Mouse (Mus musculus) liver, embryonic 13.5 days (tissue): Measurements from ENCODE around the gene Csmd2. TPM values are rescaled to one million over a fixed set of nuclear protein-coding genes. Genes with fewer than 3 reads are reported as not detected.

ENCODE experiments used
- ATAC-seq: fragments of 200-750 bp; cut with Nextera tagmentation; 2 replicates; pipeline ENCODE4 v1.8.0; 2017; ENCODE audit warnings: low read depth, mild to moderate bottlenecking, moderate number of reproducible peaks, moderate library complexity
- DNase-seq: peaks from one replicate; pipeline ENCODE4 v3.0.0; 2022
- H3K27ac ChIP-seq: fragments of 300-500 bp; sonication (generic); 2 replicates; pipeline ENCODE4 v1.5.1; 2015; ENCODE audit warnings: moderate library complexity, mild to moderate bottlenecking, inconsistent platforms
- H3K27me3 ChIP-seq: fragments of 300-500 bp; sonication (generic); 2 replicates; pipeline ENCODE4 v1.6.1; 2015; ENCODE audit warnings: mild to moderate bottlenecking, inconsistent platforms
- H3K36me3 ChIP-seq: fragments of 300-500 bp; sonication (generic); 2 replicates; pipeline ENCODE4 v1.6.1; 2015; ENCODE audit warnings: mild to moderate bottlenecking, inconsistent platforms
- H3K4me1 ChIP-seq: fragments of 300-500 bp; sonication (generic); replicated peaks from 2 replicates; pipeline ENCODE4 v1.6.1; 2015; ENCODE audit warnings: inconsistent platforms
- H3K4me2 ChIP-seq: fragments of 300-500 bp; sonication (generic); 2 replicates; pipeline ENCODE4 v1.6.1; 2015; ENCODE audit warnings: inconsistent platforms, mild to moderate bottlenecking, moderate library complexity
- H3K4me3 ChIP-seq: fragments of 300-500 bp; sonication (generic); replicated peaks from 2 replicates; pipeline ENCODE4 v1.5.1; 2015; ENCODE audit warnings: mild to moderate bottlenecking, inconsistent platforms
- H3K9ac ChIP-seq: fragments of 300-500 bp; sonication (generic); 2 replicates; pipeline ENCODE4 v1.6.1; 2015; ENCODE audit warnings: mild to moderate bottlenecking, inconsistent platforms
- H3K9me3 ChIP-seq: fragments of 300-500 bp; sonication (generic); replicated peaks from 2 replicates; pipeline ENCODE4 v1.6.1; 2016; ENCODE audit warnings: inconsistent platforms
- WGBS: fragments of 180-500 bp; shearing (Covaris S2); methylation state at CpG from one replicate; pipeline ENCODE4 v1.1.7; 2015; ENCODE audit not compliant: insufficient replicate concordance; 5-methylcytosine and 5-hydroxymethylcytosine counted together
- polyA plus RNA-seq: library from polyadenylated mRNA; unstranded; fragments of >200 nt; fragmentation: Nextera tagmentation; extraction: Ambion mirVana; gene quantifications from 2 replicates; pipeline ENCODE4 v1.2.1, GENCODE M21; 2015

Gene Csmd2
- polyA plus RNA-seq, 1 experiment from 2014 or later = 0.02 TPM

DNA sequence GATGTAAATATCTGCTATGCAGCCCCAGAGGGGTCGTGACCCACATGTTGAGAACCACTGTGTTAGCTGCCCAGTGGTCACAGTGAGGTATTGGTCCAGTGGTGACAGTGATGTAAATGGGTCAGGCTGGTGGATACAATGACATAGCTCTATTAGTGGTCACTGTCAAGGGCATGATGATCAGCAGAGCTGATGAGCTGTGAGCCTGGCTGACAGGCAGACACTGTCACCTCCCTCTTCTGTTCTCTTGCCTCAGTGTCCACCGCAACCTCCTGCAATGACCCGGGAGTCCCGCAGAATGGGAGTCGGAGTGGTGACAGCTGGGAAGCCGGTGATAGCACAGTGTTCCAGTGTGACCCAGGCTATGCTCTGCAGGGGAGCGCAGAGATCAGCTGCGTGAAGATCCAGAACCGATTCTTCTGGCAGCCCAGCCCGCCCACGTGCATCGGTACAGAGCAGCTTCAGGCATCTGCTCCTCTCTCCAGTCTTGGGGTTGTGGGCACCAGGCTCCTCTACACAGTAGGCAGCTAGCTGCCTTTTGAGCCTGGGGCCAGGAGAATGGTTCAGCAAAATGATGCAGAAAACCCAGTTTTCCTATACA is 461.3 kb downstream of the Csmd2 start:
- DNase-seq (no peak), ATAC-seq (no peak)
- Histone ChIP-seq H3K9me3 (no peaks in the 10 kb centered on the region; the same call in 1 of the 2 replicates), H3K27me3 (no peaks in the 10 kb centered on the region), H3K4me3 (no peak overlapping the region), H3K4me1 (no peaks in the 10 kb centered on the region), H3K4me2 (no peak overlapping the region), H3K36me3 (no peaks in the 10 kb centered on the region), H3K9ac (no peak overlapping the region), H3K27ac (no peak overlapping the region)
- WGBS = 77% methylated on average over 12 of the region's 12 CpGs

DNA sequence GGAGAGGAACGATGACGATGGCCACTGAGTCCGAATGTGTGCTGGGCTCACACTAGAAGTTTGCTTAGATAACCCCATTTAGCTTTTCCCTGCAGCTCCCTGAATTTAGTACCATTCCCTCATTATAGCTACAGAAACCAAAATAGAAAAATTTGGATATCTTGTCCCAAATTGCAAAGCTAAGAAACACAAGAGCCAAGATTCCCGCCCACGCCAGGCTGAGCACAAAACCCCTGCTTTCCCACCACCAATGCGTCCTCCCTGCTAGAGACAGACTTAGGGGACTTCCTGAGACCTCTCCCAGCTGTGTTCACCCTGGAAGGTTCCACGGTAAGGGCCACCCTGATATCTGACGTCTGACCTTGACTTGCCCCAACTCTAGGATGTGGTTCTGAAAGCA is 462.5 kb downstream of the Csmd2 start:
- no peak overlapping the region for H3K9ac ChIP-seq
- no peak for ATAC-seq
- WGBS = 74% methylated on average over 8 of the region's 8 CpGs

DNA sequence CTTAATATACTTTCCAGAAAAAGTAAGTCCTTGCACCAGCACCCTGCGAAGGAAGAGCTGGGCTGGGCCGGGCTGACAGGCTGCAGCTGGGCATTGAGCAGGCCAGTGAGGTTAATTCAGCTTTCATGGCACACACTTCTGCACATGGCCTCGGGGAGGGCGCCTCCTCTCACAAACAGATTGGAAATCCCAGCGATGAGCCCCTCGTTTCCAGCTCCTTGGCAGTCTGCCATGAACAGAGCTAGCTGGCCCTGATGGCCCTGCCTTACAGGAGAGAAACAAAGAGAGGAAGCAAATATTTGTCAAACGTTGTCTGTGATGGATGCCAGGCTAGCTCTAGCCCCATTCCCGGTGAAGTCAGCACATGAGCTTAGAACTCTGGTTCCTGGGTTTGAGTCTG is 463.3 kb downstream of the Csmd2 start:
- no peak for ATAC-seq
- H3K4me2 ChIP-seq = no peak overlapping the region
- no peaks in the 10 kb centered on the region for H3K4me1 ChIP-seq
- no peak for DNase-seq
- H3K4me3 ChIP-seq = no peak overlapping the region
- H3K27ac ChIP-seq = no peak overlapping the region
- H3K36me3 ChIP-seq = no peaks in the 10 kb centered on the region
- no peaks in the 10 kb centered on the region for H3K27me3 ChIP-seq
- 41% methylated on average over 8 of the region's 8 CpGs for WGBS
- H3K9me3 ChIP-seq = no peaks in the 10 kb centered on the region; the same call in 1 of the 2 replicates
- no peak overlapping the region for H3K9ac ChIP-seq

More for the DNA sequence above, 462.5 kb downstream of the Csmd2 start:
- no peaks in the 10 kb centered on the region for H3K36me3 ChIP-seq
- H3K27ac ChIP-seq = no peak overlapping the region
- no peak overlapping the region for H3K4me2 ChIP-seq
- no peaks in the 10 kb centered on the region for H3K27me3 ChIP-seq
- DNase-seq = no peak
- H3K4me1 ChIP-seq = no peaks in the 10 kb centered on the region
- H3K4me3 ChIP-seq = no peak overlapping the region
- no peaks in the 10 kb centered on the region; the same call in 1 of the 2 replicates for H3K9me3 ChIP-seq

DNA sequence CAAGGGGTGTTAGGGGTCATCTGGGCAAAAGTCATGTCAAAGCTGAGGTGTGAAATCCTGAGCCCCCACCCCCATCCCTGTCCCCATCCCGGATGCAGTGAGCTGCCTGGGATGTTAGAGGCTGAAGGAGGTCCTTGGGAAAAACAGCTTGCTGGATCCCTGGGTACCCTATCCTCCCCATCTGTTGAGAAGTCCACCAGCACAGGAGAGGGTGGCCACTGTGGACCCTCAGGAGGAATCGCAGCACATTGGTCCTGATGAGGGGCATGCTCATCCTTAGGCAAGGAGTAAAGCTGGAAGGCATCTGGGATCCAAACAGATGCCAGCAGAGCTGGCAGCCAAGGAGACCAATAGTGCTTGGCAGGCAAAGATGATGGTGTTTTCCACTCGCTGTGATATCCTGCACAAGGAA is 463.7 kb downstream of the Csmd2 start:
- Histone ChIP-seq H3K27ac (no peak overlapping the region), H3K4me2 (no peak overlapping the region), H3K9me3 (no peaks in the 10 kb centered on the region; the same call in 1 of the 2 replicates), H3K4me1 (no peaks in the 10 kb centered on the region), H3K4me3 (no peak overlapping the region), H3K36me3 (no peaks in the 10 kb centered on the region), H3K9ac (no peak overlapping the region), H3K27me3 (no peaks in the 10 kb centered on the region)
- DNase-seq (no peak), ATAC-seq (no peak)
- WGBS = 56% methylated on average over 3 of the region's 3 CpGs

DNA sequence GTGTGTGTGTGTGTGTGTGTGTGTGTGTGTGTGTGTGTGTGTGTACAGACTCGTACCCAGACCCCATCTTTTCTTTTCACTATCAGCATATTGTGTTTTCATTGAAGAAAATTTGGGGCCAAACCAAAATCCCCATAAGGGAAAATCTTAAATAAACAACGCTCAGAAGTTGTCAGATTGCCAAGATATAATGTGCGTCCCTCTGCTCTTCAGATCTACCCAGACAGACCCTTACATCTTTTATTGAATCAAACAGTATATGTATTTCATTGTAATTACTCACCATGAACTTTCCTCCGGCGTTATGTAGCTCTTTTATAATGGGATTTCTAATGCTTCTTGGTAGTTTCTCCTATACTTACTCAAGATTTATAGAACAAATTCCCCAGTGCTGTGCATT is 479.1 kb downstream of the Csmd2 start:
- Histone ChIP-seq H3K36me3 (no peaks in the 10 kb centered on the region), H3K4me1 (no peaks in the 10 kb centered on the region), H3K4me3 (no peak overlapping the region), H3K27me3 (no peaks in the 10 kb centered on the region), H3K4me2 (no peak overlapping the region), H3K9me3 (no peaks in the 10 kb centered on the region), H3K9ac (no peak overlapping the region), H3K27ac (no peak overlapping the region)
- DNase-seq (no peak), ATAC-seq (no peak)
- WGBS = 67% methylated on average over 5 of the region's 5 CpGs

DNA sequence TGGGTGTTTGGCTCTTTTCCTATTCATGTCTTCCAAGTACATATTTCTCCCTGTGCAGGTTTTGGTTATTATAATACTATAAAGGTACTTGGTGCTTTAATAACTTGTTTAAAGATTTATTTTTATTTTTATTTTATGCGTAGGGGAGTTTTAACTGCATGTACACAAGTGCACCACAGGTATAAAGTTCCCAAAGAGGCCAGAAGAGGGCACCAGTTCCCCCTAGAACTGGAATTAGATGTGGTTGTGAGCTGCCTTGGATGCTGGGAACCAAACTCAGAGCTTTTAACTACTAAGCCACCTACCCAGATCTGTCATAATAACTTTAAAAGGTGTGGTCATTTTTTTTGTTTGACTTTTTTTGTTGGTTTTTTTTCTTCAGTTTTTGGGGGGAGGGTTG is 480.4 kb downstream of the Csmd2 start:
- Histone ChIP-seq H3K4me2 (no peak overlapping the region), H3K27ac (no peak overlapping the region), H3K4me1 (no peaks in the 10 kb centered on the region), H3K36me3 (no peaks in the 10 kb centered on the region), H3K9ac (no peak overlapping the region), H3K4me3 (no peak overlapping the region), H3K27me3 (no peaks in the 10 kb centered on the region), H3K9me3 (no peaks in the 10 kb centered on the region)
- ATAC-seq = no peak
- no peak for DNase-seq
- 63% methylated on average over 1 of the region's 1 CpGs for WGBS

DNA sequence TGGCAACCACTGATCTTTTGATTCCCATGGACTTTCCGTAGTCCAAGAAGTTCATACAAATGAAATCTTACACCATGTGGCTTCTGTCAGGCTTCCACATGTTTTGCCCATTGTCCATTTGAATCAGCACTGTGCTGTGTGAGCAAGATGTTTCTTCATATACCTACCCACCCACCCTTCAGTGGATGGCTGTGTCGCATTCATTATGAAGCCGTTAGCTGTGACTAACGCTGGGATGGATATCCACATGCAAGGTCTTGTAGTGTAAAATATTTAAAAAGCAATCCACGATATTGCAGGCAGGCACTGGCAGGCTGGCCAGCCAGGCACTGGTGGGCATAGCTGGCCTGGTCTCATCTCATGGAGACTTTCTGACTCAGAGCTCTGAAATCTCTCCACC is 488.6 kb downstream of the Csmd2 start:
- H3K27ac ChIP-seq = no peak overlapping the region
- H3K4me3 ChIP-seq = no peak overlapping the region
- 73% methylated on average over 5 of the region's 5 CpGs for WGBS
- ATAC-seq (no peak), DNase-seq (no peak)
- H3K9ac ChIP-seq = no peak overlapping the region
- H3K4me1 ChIP-seq = no peaks in the 10 kb centered on the region
- no peaks in the 10 kb centered on the region for H3K9me3 ChIP-seq
- no peaks in the 10 kb centered on the region for H3K36me3 ChIP-seq
- H3K4me2 ChIP-seq = no peak overlapping the region
- H3K27me3 ChIP-seq = no peaks in the 10 kb centered on the region

DNA sequence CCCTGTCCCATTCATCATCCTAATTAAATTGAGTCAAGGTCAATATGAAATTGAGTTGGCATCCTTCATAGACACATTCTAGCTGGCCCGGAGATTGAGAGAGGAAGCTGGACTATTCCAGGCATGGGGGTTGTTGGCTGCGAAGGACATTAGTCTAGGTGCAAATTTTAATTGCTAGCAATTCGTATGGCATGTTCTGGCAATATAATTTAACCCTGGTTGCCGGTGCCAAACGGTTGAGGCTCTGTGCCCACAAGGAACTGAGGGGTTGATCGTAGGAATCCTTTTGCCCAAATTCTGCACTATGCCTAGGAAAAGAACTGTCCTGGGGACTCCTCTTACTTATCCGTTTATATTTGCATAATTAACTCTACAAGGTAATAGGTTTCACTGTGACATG is 496.2 kb downstream of the Csmd2 start:
- Histone ChIP-seq H3K4me2 (no peak overlapping the region), H3K4me1 (no peaks in the 10 kb centered on the region), H3K27me3 (no peaks in the 10 kb centered on the region; the same call in 1 of the 2 replicates), H3K36me3 (no peaks in the 10 kb centered on the region), H3K9me3 (no peaks in the 10 kb centered on the region), H3K27ac (no peak overlapping the region), H3K9ac (no peak overlapping the region), H3K4me3 (no peak overlapping the region)
- WGBS = 66% methylated on average over 7 of the region's 7 CpGs
- no peak for ATAC-seq
- no peak for DNase-seq

DNA sequence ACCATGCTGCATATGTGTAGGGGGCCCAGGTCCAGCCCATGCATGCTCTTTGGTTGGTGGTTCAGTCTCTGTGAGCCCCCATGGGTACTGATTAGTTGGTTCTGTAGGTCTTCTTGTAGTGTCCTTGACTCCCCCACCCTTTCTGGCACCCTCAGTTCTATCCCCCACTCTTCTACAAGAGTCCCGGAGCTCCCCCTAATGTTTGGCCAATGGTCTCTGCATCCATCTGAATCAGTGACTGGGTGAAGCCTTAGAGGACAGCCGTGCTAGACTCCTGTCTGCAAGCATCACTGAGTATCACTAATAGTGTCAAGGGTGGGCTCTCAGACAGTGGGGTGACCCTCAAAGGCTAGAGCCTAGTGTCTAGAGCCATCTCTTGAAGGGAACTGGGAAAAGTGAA is 497.0 kb downstream of the Csmd2 start:
- no peak for ATAC-seq
- Histone ChIP-seq H3K4me1 (no peaks in the 10 kb centered on the region), H3K4me3 (no peak overlapping the region), H3K9ac (no peak overlapping the region), H3K4me2 (no peak overlapping the region), H3K36me3 (no peaks in the 10 kb centered on the region), H3K27ac (no peak overlapping the region), H3K27me3 (no peaks in the 10 kb centered on the region; the same call in 1 of the 2 replicates), H3K9me3 (no peaks in the 10 kb centered on the region)
- DNase-seq = no peak
- 42% methylated on average over 2 of the region's 2 CpGs for WGBS

DNA sequence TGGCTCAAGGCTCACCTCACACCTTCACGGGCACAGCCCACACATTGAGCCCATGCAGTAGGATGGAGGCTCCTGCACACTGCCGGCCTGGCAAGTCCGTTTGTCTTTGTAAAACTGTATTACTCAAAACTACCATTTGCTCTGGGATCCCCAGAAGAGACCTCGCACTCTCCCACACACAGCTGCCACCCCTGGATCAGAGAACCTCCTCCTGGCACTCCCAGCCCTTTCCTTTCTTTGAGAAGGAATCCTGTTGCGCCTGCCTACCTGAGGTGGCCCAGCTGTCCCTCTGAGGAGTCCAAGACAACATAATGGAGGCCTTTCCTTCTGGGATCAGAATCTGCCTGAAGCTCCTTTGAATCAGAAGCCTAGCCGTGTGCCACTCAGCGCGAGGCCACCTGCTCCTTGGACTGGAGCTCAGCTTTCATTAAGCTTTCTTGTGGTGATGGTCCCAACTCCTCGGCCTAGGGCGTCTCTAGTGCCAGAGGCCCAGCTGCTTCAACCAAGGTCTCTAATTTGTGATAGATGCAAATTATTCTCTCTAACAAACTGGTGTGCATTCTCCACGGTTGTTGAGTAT is 502.0 kb downstream of the Csmd2 start:
- H3K4me1 ChIP-seq = no peaks in the 10 kb centered on the region
- H3K27ac ChIP-seq = no peak overlapping the region
- H3K36me3 ChIP-seq = no peaks in the 10 kb centered on the region
- 66% methylated on average over 11 of the region's 11 CpGs for WGBS
- no peaks in the 10 kb centered on the region for H3K9me3 ChIP-seq
- no peak for DNase-seq
- H3K27me3 ChIP-seq = no peaks in the 10 kb centered on the region
- no peak overlapping the region for H3K4me2 ChIP-seq
- H3K4me3 ChIP-seq = no peak overlapping the region
- H3K9ac ChIP-seq = no peak overlapping the region
- no peak for ATAC-seq

DNA sequence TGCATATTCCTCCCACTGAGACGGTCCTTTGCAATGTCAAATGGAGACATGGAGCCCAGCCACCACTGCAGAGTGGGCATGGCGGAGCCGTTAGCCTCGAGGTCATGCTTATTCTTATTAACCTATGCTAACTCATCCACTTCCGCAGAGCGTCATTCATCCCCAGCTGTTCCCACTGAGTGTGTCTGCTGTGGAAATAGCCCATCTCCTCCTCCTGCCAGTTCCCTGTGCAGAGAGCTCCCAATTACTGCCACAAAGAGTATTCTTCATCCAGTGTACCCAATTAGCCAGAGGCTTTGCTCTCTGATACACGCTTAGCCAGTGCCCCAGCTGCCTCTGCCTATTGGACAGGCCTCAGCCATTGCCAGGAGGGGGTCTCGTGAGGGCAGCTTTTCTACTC is 504.4 kb downstream of the Csmd2 start:
- no peaks in the 10 kb centered on the region for H3K4me1 ChIP-seq
- no peaks in the 10 kb centered on the region for H3K9me3 ChIP-seq
- H3K27ac ChIP-seq = no peak overlapping the region
- no peak overlapping the region for H3K9ac ChIP-seq
- H3K4me3 ChIP-seq = no peak overlapping the region
- DNase-seq = no peak
- H3K27me3 ChIP-seq = no peaks in the 10 kb centered on the region
- no peak overlapping the region for H3K4me2 ChIP-seq
- H3K36me3 ChIP-seq = no peaks in the 10 kb centered on the region
- WGBS = 60% methylated on average over 8 of the region's 8 CpGs
- no peak for ATAC-seq

DNA sequence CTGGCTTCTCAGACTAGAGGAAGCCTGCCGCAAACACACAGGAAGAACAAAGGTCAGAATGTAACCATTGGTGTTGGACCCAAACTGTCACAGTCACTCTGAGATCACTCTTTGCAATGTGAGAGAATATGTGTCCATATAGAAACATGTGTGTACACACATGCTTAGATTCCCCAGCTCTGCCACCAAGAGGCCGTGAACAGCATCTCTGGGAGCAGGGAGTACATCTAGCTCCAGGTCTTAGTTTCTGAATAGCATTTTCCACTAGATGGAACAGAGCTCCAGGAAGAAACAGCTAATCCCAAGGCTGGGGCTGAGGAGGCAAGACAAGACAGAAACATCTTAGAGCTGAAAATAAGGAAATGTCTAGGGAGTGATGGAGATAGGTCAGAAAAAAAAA is 512.3 kb downstream of the Csmd2 start:
- 65% methylated on average over 2 of the region's 2 CpGs for WGBS
- Histone ChIP-seq H3K9ac (no peak overlapping the region), H3K36me3 (no peaks in the 10 kb centered on the region), H3K4me2 (no peak overlapping the region), H3K27ac (no peak overlapping the region), H3K9me3 (no peaks in the 10 kb centered on the region), H3K4me3 (no peak overlapping the region), H3K27me3 (no peaks in the 10 kb centered on the region), H3K4me1 (no peaks in the 10 kb centered on the region)
- DNase-seq (no peak), ATAC-seq (no peak)
